Mouse (Mus musculus) liver, adult 2 months (tissue): ENCODE measurements at regions not wholly inside any gene's neighbourhood (a gene's known extent, or its start where the extent isn't known, plus 50 kb on each side); places are given as distances from the start of the nearest gene placed in this dataset.

ENCODE experiments used
- CTCF ChIP-seq: fragments of 200-500 bp; IDR thresholded peaks from 2 replicates; pipeline ENCODE4 v1.5.1; 2011; ENCODE audit warnings: low read depth, low read length, control low read depth
- POLR2A ChIP-seq: fragments of 200-500 bp; IDR thresholded peaks from 2 replicates; pipeline ENCODE4 v1.6.1; 2011; ENCODE audit warnings: low read length, control low read depth; ENCODE audit not compliant: insufficient read depth; ENCODE audit errors: extremely low read depth

DNA sequence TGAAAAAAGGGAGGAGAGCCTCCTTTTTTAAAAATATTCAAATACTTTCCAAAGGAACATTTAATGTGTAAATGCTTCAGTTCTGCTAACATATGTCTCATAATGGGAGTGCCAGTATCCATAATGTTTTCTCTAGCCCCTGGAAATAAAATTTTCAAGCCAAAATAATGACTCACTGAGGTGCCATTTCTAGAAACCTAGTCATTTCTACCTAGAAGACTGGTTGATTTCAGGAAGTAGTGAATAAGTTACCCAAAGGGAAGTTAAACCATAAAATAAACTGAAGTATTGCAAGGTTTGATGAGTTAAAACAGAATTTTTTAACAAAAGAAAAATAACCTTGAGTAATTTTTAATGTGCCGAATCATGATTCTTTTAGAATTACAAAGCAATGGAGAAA is 85.8 kb upstream of the Hapln1 start:
- no peak for TF ChIP-seq POLR2A
- no peak for TF ChIP-seq CTCF
